8 mouse cellular contexts compared by ENCODE assay signal in genomic region chr10:123091737-123092136, GRCm38 (mm10). TPM values are rescaled to one million over a fixed set of nuclear protein-coding genes. Genes with fewer than 3 reads are reported as not detected.
DNase-seq lines count a peak whose midpoint lies in the region; ATAC-seq and TF ChIP-seq lines count a peak whose summit lies in the region.

No protein-coding gene starts in this region.

- H3K79me2 ChIP-seq in liver, adult 2 months (ENCODE audit: control insufficient read depth, insufficient read depth, low read length) = no peaks in the 10 kb centered on the region

- TF ChIP-seq POLR2A in thymus, adult 2 months (IDR thresholded peaks at IDR 0.05; ENCODE audit: control insufficient read depth, extremely low read depth, insufficient read depth, low read length, poor library complexity) = no peak
- TF ChIP-seq POLR2A in liver, adult 2 months (IDR thresholded peaks at IDR 0.05; ENCODE audit: extremely low read depth, insufficient read depth, low read length) = no peak

- WGBS in thymus, adult 2 months = 48% methylated on average over 5 of the region's 5 CpGs
- WGBS in hindbrain, postnatal 0 days = 42% methylated on average over 5 of the region's 5 CpGs
- WGBS in liver, adult 2 months = 44% methylated on average over 5 of the region's 5 CpGs
- WGBS in midbrain, postnatal 0 days = 30% methylated on average over 5 of the region's 5 CpGs

- H3K36me3 ChIP-seq in thymus, adult 2 months (ENCODE audit: control insufficient read depth, insufficient read depth, low read length) = no peaks in the 10 kb centered on the region
- no peaks in the 10 kb centered on the region for H3K36me3 ChIP-seq in hindbrain, postnatal 0 days (ENCODE audit: insufficient read depth, low read length)
- no peaks in the 10 kb centered on the region for H3K36me3 ChIP-seq in liver, adult 2 months (ENCODE audit: control insufficient read depth, insufficient read depth, low read length)
- no peaks in the 10 kb centered on the region for H3K36me3 ChIP-seq in midbrain, postnatal 0 days (ENCODE audit: insufficient read depth, low read length)

- H3K4me2 ChIP-seq in hindbrain, postnatal 0 days (ENCODE audit: low read depth, low read length) = no peak overlapping the region
- no peak overlapping the region for H3K4me2 ChIP-seq in midbrain, postnatal 0 days (ENCODE audit: low read depth, low read length, poor library complexity, severe bottlenecking)

- no peaks in the 10 kb centered on the region for H3K9me3 ChIP-seq in hindbrain, postnatal 0 days (ENCODE audit: low read length)
- no peaks in the 10 kb centered on the region for H3K9me3 ChIP-seq in midbrain, postnatal 0 days (ENCODE audit: low read length)

- no peak overlapping the region for H3K27ac ChIP-seq in thymus, adult 2 months (ENCODE audit: control insufficient read depth, insufficient read depth, low read length)
- no peak overlapping the region for H3K27ac ChIP-seq in hindbrain, postnatal 0 days
- no peak overlapping the region for H3K27ac ChIP-seq in liver, adult 2 months (replicated peaks; ENCODE audit: insufficient read depth, low read depth, low read length)
- H3K27ac ChIP-seq in midbrain, postnatal 0 days (ENCODE audit: low read depth, low read length) = no peak overlapping the region

- H3K27me3 ChIP-seq in thymus, adult 2 months (ENCODE audit: control insufficient read depth, insufficient read depth, low read length) = no peaks in the 10 kb centered on the region
- H3K27me3 ChIP-seq in hindbrain, postnatal 0 days (ENCODE audit: insufficient read depth, low read length) = no peaks in the 10 kb centered on the region
- no peaks in the 10 kb centered on the region for H3K27me3 ChIP-seq in liver, adult 2 months (ENCODE audit: control insufficient read depth, insufficient read depth, low read length)
- H3K27me3 ChIP-seq in midbrain, postnatal 0 days (ENCODE audit: insufficient read depth, low read length) = no peaks in the 10 kb centered on the region

- TF ChIP-seq CTCF in thymus, adult 2 months (IDR thresholded peaks at IDR 0.05; ENCODE audit: borderline replicate concordance, control insufficient read depth, extremely low read depth, insufficient read depth, low read length, poor library complexity) = no peak
- TF ChIP-seq CTCF in hindbrain, postnatal 0 days (IDR thresholded peaks at IDR 0.05; ENCODE audit: low read depth) = peak; percentile 81
- peak; percentile 40; the same call in 1 of the 2 replicates for TF ChIP-seq CTCF in liver, adult 2 months (IDR thresholded peaks at IDR 0.05; ENCODE audit: low read depth, low read length)
- TF ChIP-seq CTCF in midbrain, postnatal 0 days (IDR thresholded peaks at IDR 0.05) = peak; percentile 87

- no peak overlapping the region for H3K9ac ChIP-seq in hindbrain, postnatal 0 days (replicated peaks; ENCODE audit: low read length)
- no peak overlapping the region for H3K9ac ChIP-seq in liver, adult 2 months (ENCODE audit: low read depth, low read length)
- H3K9ac ChIP-seq in midbrain, postnatal 0 days (replicated peaks; ENCODE audit: low read length, poor library complexity, severe bottlenecking) = no peak overlapping the region

- no peak overlapping the region for H3K4me3 ChIP-seq in thymus, adult 2 months (ENCODE audit: control insufficient read depth, insufficient read depth, low read length)
- H3K4me3 ChIP-seq in hindbrain, postnatal 0 days (ENCODE audit: low read length) = no peak overlapping the region
- H3K4me3 ChIP-seq in liver, adult 2 months (ENCODE audit: insufficient read depth, low read depth, low read length) = no peak overlapping the region
- no peak overlapping the region for H3K4me3 ChIP-seq in midbrain, postnatal 0 days (ENCODE audit: low read depth, low read length)

- DNase-seq in thymus, adult 2 months = peak; percentile 48
- no peak for DNase-seq in thymus, adult 18-20 months
- peak; percentile 60 for DNase-seq in embryo, embryonic 9.5 days (ENCODE audit: extremely low spot score)
- DNase-seq in hindbrain, postnatal 0 days (ENCODE audit: low spot score) = peak; percentile 85
- DNase-seq in liver, adult 2 months (ENCODE audit: extremely low read depth, low read depth, low spot score) = peak; percentile 59
- DNase-seq in midbrain, postnatal 0 days (ENCODE audit: low spot score) = peak; percentile 82
- DNase-seq in yolk sac, embryonic 10.5 days (ENCODE audit: low spot score) = peak; percentile 59

- peak; percentile 96 for ATAC-seq in activated CD4-positive, CD25-positive, alpha-beta regulatory T cell, adult 4 months
- ATAC-seq in hindbrain, postnatal 0 days = peak; percentile 63; the same call in 1 of the 2 replicates
- no peak for ATAC-seq in midbrain, postnatal 0 days (ENCODE audit: low FRiP score)

- no peaks in the 10 kb centered on the region for H3K4me1 ChIP-seq in thymus, adult 2 months (replicated peaks; ENCODE audit: control insufficient read depth, insufficient read depth, low read length)
- no peaks in the 10 kb centered on the region for H3K4me1 ChIP-seq in hindbrain, postnatal 0 days (ENCODE audit: insufficient read depth, low read length)
- no peaks in the 10 kb centered on the region for H3K4me1 ChIP-seq in liver, adult 2 months (ENCODE audit: control insufficient read depth, insufficient read depth, low read length)
- H3K4me1 ChIP-seq in midbrain, postnatal 0 days (ENCODE audit: insufficient read depth, low read length) = no peaks in the 10 kb centered on the region

RNA-seq across cellular contexts. Expression of gene Mon2, which starts 15.4 kb away (rescaled TPM):
- polyA plus RNA-seq in thymus, adult 2 months (2012; rRNA removed) = 62.5 and 74.1 TPM in 2 replicates
- polyA plus RNA-seq in activated CD4-positive, CD25-positive, alpha-beta regulatory T cell, adult 4 months (2017; shearing (Covaris generic)) = 10 to 100 TPM; 17.2 to 22.6 TPM
- total RNA-seq in hindbrain, postnatal 0 days (2014; rRNA removed) = 62.4 and 64.7 TPM in 2 replicates
- polyA plus RNA-seq in hindbrain, postnatal 0 days (2015; fragmentation: Nextera tagmentation; extraction: Ambion mirVana) = 15.9 and 16.7 TPM in 2 replicates
- total RNA-seq in liver, adult 2 months (2014; rRNA removed) = 51.8 and 58.1 TPM in 2 replicates
- polyA plus RNA-seq in liver, adult 2 months (2012; rRNA removed) = 24.3 and 35.1 TPM in 2 replicates
- 46.0 and 54.0 TPM in 2 replicates for total RNA-seq in midbrain, postnatal 0 days (2014; rRNA removed)
- polyA plus RNA-seq in midbrain, postnatal 0 days (2015; fragmentation: Nextera tagmentation; extraction: Ambion mirVana) = 11.2 and 16.8 TPM in 2 replicates

Comparison
In these comparisons a context has a peak if more than half of its experiments do, and no peak if none do; other contexts are left out.
1. DNase-seq: peak in thymus, adult 2 months (single experiment), embryo, embryonic 9.5 days (single experiment), hindbrain, postnatal 0 days (single experiment), liver, adult 2 months (single experiment), midbrain, postnatal 0 days (single experiment) and yolk sac, embryonic 10.5 days (single experiment); none in thymus, adult 18-20 months (0 of 2).